Mouse (Mus musculus) brain, embryonic 14.5 days (tissue): Measurements from ENCODE around the gene Ddi2.

Experiments
- CTCF ChIP-seq: fragments of 200-500 bp; IDR thresholded peaks from 2 replicates; pipeline ENCODE4 v1.5.1; 2012; ENCODE audit warnings: inconsistent platforms, mild to moderate bottlenecking, moderate library complexity, borderline replicate concordance; ENCODE audit not compliant: insufficient read depth, insufficient read length; ENCODE audit errors: extremely low read depth
- POLR2A ChIP-seq: fragments of 200-500 bp; IDR thresholded peaks from 2 replicates; pipeline ENCODE4 v1.6.1; 2012; ENCODE audit warnings: mild to moderate bottlenecking, inconsistent platforms, borderline replicate concordance; ENCODE audit not compliant: poor library complexity, insufficient read depth, insufficient read length, severe bottlenecking; ENCODE audit errors: extremely low read depth

GRCm38 (mm10) chr4:141705331-141705730, 17.9 kb downstream of the Ddi2 start:
- TF ChIP-seq POLR2A, result no peak
- TF ChIP-seq CTCF, result no peak
